Mouse (Mus musculus) layer of hippocampus, adult 9-10 months (tissue): Measurements from ENCODE around the gene Mfsd14b.

Source experiments
- DNase-seq: peaks from one replicate; pipeline ENCODE4 v3.0.0; 2022; ENCODE audit warnings: low spot score

Gene Mfsd14b

DNA sequence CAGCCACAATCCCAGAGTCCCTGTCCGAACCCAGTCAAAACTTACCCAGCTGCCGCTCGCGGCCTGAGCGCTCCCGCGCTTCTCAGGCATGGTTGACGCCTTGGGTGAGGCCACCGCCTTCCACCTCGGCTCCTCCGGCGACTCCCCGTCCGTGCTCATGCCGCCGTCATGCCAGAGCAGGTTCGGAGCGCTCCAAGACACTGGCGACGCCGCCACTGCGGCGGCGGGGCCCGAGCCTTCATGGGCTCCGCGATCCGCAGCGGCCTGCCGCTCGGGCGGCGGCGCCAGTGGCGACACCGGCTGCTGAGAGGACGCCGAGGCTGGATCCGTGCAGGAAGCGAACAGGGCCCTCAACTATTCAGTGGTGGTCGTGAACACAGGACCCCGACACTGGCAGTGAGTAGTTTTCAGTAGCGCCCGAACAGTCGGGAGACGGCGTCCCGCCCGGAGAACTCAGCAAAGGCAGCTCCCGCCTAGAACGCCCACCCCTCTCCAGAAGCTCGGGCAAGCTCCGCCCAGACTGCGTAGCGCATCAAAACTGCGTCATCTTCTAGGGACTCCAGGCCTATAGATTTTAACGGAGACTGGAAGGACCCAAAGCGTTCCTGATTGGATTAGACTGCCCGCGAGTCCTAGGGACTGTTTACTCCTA is at the start of gene Mfsd14b:
Gene Mfsd14b (minus strand): TSS at position 517 of the 652 bp plus-strand sequence.
- peak; percentile 87 for DNase-seq

GRCm38 (mm10) chr13:65149940-65150339 is 37.2 kb upstream of the Mfsd14b start, which contains the start of gene Olfr466:
Gene Olfr466 (plus strand): TSS chr13:65150240.
- no peak for DNase-seq

DNA sequence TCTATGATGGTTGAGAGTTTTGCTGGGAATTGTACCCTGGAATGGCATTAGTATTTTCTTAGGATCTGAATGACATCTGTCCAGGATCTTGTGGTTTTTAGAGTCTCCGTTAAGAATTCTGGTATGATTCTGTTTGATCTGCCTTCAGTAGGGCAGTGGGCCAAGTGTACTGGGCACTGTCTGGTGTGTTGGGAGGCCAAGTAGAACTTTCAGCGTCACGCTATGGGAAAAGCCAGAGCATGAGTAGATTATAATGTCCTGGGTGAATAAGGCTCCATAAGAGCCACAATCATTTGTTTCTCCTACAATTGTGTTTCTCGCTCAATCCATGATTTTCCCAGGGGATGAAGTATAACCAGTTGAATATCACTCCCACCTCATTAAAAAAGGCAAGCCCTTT is 25.0 kb upstream of the Mfsd14b start, which contains the start of gene Olfr465-ps1:
Gene Olfr465-ps1 (plus strand): TSS at position 301 of the 400 bp plus-strand sequence.
- no peak for DNase-seq

DNA sequence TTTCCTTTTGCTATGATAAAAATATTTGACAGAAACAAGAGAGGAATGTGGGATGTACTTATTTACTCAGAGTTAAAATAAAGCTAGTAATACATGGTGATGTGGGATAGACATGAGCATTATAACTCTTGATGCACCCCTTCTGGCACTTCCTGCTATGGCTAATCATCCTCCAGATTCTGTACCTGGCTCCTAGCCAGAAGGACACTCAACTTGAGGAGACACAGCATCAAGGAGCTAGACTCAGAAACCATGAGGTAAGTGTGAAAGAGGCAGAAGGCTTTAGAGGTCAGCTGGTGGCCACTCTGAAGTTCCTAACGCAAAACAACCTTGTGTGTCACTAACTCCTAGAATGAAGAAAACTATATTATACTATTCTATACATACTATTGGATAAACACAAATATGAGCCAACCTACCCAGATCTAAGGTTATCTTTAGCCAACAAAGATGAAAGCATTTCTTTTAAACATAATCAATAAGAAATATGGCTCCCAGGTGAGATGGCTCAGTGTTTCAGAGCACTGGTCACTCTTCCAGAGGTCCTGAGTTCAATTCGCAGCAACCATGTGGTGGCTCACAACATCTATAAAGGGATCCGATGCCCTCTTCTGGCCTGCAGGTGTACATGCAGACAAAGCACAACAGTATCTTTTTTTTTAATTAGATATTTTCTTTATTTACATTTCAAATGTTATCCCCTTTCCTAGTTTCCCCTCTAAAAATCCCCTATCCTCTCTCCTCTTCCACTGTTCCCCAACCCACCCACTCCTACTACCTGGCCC is 14.5 kb upstream of the Mfsd14b start:
- no peak for DNase-seq

DNA sequence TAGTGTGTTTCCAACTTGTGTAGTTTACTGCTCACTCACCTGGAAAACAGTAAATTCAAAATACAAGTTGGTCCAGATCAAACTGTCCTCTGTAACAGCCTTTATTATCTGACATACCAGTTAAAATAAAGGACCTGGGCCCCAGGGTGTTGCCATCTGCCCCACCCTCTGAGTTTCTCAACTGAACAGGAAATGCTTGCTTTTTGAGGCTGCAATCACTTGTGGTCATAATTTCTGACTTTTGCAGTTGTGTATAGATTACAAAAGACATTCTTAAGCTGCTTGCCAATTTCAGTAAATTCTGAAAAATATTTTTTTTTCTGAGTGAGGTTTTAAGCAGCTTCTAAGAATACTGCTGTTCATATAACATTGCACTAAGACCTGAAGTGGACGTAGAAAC is 9.3 kb upstream of the Mfsd14b start:
- DNase-seq: no peak

- DNase-seq: no peak
Measured at GRCm38 (mm10) chr13:65120984-65121383, 8.2 kb upstream of the Mfsd14b start.

- DNase-seq: no peak
Measured at GRCm38 (mm10) chr13:65113239-65113638, 464 bp upstream of the Mfsd14b start.

DNA sequence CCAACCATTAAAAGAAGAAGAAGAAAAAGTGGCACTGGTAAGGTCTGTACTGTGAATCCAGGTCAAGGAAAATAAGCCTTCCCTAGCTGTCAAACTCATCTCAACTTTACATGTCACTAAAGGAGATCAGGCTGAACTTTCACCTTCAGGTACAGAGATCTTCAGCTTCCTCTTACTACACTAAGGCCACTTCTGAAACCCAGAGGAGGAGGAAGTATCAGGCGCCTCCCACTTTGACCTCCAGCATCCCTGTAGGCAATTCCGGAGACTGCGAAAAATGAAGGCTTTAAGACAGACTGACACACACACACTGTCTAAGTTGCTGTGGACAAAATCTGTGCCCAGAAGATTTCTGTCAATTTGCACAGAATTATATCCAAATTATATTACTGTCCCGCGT is 814 bp downstream of the Mfsd14b start:
- DNase-seq: no peak

GRCm38 (mm10) chr13:65101232-65101631 is 11.5 kb downstream of the Mfsd14b start:
- DNase-seq: no peak

- DNase-seq: no peak
Measured at GRCm38 (mm10) chr13:65100678-65101077, 12.1 kb downstream of the Mfsd14b start.

DNA sequence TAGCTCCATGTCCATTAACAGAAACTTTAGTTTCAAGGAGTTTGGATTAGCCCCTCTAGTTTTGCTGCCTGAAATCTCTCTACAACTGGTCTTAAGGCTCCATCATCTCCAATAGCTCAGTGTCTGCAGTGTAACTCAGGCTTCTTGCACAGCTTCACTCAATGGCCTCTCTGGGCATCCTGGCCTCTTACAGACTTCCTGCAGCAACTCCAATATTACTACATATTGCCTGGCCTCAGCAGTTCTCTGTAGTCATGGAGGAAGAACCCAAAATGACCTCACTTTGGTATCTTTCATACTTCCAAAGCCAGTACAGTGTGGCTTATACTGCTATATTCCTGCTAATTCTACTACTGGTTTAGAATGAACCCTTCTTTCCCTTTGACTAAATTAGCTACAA is 15.8 kb downstream of the Mfsd14b start:
- DNase-seq: no peak

DNA sequence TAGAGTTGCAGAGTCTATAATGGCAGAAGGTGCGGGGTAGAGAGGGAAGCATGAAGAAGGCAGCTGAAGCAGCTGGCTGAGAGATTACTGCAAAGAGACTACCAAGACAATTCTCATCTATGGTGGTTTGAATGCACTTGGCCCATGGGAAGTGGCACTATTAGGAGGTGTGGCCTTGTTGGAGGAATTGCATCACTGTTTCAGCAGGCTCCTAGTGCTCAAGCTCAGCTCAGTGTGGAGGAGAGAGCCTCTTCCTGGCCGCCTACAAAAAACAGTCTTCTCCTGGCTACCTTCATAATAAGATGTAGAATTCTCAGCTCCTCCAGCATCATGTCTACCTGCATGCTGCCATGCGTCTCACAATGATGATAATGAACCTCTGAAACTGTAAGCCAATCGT is 16.9 kb downstream of the Mfsd14b start:
- no peak for DNase-seq

DNA sequence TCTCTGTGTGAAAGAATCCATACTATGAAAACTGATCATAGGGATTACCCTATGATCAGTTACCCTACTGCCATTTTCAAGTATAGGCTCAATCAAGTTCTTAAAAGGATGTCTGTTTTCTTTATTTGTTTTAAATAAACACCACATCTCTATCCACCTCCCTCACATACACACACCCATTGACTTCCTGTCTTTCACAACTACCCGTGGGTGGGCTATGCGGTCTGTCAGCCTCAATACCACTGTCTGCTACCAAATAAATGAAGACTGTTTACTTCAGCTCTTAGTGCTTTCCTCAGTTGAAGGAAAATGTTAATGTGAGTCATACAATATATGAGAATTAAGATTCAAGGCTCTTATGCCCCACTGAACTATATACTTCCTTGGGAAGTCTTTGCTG is 42.8 kb downstream of the Mfsd14b start:
- no peak for DNase-seq

GRCm38 (mm10) chr13:65052660-65053059 is 60.1 kb downstream of the Mfsd14b start, which contains the start of gene Prss47:
Gene Prss47 (minus strand): TSS chr13:65052760.
- no peak for DNase-seq

DNA sequence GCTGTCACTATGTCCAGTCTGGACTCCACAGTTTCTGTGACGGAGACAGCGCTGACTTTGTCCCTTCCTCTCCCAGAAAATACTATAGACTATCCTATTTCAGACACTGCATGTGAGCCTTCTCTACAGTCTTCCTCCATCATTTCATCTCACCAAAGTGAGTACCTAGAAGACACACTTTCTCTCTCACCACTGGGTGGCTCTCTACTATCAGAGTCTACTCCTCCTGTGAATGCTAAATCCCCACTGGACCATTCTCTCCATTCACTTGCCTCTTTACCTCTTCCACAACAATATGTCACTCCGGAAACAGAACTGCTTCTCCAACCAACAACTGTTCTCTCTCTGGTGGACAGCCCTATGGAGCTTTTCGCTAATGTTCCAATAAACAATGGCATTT is 77.7 kb downstream of the Mfsd14b start:
- DNase-seq: no peak

- DNase-seq: no peak
Measured at GRCm38 (mm10) chr13:65032758-65033157, 80.0 kb downstream of the Mfsd14b start, which contains the start of gene Spata31d1c. Gene Spata31d1c (plus strand): TSS chr13:65033058.
